Mouse (Mus musculus) stomach, postnatal 0 days (tissue): Measurements from ENCODE around the gene Prkcb. TPM values are rescaled to one million over a fixed set of nuclear protein-coding genes. Genes with fewer than 3 reads are reported as not detected.
A peak's percentile ranks its signal among the peaks of the same experiment; 100 is the strongest.

Source experiments
- ATAC-seq: fragments of 200-750 bp; cut with Nextera tagmentation; 2 replicates; pipeline ENCODE4 v1.8.0; 2017; ENCODE audit not compliant: low FRiP score, low TSS enrichment
- DNase-seq: peaks from one replicate; pipeline ENCODE4 v3.0.0-alpha.2; 2016; ENCODE audit warnings: low spot score
- H3K27ac ChIP-seq: fragments of 300-500 bp; sonication (generic); replicated peaks from 2 replicates; pipeline ENCODE4 v1.5.1; 2014; ENCODE audit warnings: mild to moderate bottlenecking, control low read depth
- H3K27me3 ChIP-seq: fragments of 300-500 bp; sonication (generic); 2 replicates; pipeline ENCODE4 v1.6.1; 2014; ENCODE audit warnings: low read length; ENCODE audit not compliant: control insufficient read depth, insufficient read depth
- H3K36me3 ChIP-seq: fragments of 300-500 bp; sonication (generic); 2 replicates; pipeline ENCODE4 v1.6.1; 2014; ENCODE audit warnings: low read length, mixed read lengths; ENCODE audit not compliant: control insufficient read depth, insufficient read depth
- H3K4me1 ChIP-seq: fragments of 300-500 bp; sonication (generic); replicated peaks from 2 replicates; pipeline ENCODE4 v1.6.1; 2014; ENCODE audit warnings: antibody characterized with exemption; ENCODE audit not compliant: control insufficient read depth, insufficient read depth
- H3K4me2 ChIP-seq: fragments of 300-500 bp; sonication (generic); replicated peaks from 2 replicates; pipeline ENCODE4 v1.6.1; 2014; ENCODE audit warnings: low read depth, mild to moderate bottlenecking, control low read depth, moderate library complexity
- H3K4me3 ChIP-seq: fragments of 300-500 bp; sonication (generic); 2 replicates; pipeline ENCODE4 v1.5.1; 2014; ENCODE audit warnings: low read depth, low read length, control low read depth
- H3K9ac ChIP-seq: fragments of 300-500 bp; sonication (generic); 2 replicates; pipeline ENCODE4 v1.6.1; 2014; ENCODE audit warnings: mild to moderate bottlenecking, low read length, control low read depth, mixed read lengths
- H3K9me3 ChIP-seq: fragments of 300-500 bp; sonication (generic); 2 replicates; pipeline ENCODE4 v1.6.1; 2016; ENCODE audit warnings: low read length; ENCODE audit not compliant: control insufficient read depth
- CTCF ChIP-seq: IDR thresholded peaks from 2 replicates; pipeline ENCODE4 v1.5.1; 2016; ENCODE audit warnings: antibody characterized with exemption, low read depth, mild to moderate bottlenecking, moderate library complexity
- EP300 ChIP-seq: optimal IDR thresholded peaks from 2 replicates; pipeline ENCODE3; 2016; ENCODE audit warnings: antibody characterized with exemption
- WGBS: fragments of 180-500 bp; shearing (Covaris S2); extraction: QIAGEN DNeasy Blood & Tissue Kit; methylation state at CpG from one replicate; pipeline ENCODE4 v1.1.7; 2014; 5-methylcytosine and 5-hydroxymethylcytosine counted together
- polyA plus RNA-seq: library from polyadenylated mRNA; unstranded; fragments of >200 nt; fragmentation: Nextera tagmentation; extraction: Ambion mirVana; gene quantifications from 2 replicates; pipeline ENCODE4 v1.2.1, GENCODE M21; 2015

Gene Prkcb
- polyA plus RNA-seq, 1 experiment from 2014 or later, result 7.9 TPM

GRCm38 (mm10) chr7:122388858-122389257 lies 100.3 kb downstream of the Prkcb start:
- TF ChIP-seq CTCF (no peak), EP300 (no peak)
- no peak for DNase-seq
- Histone ChIP-seq H3K27ac (no peak overlapping the region), H3K36me3 (no peaks in the 10 kb centered on the region), H3K4me2 (no peak overlapping the region), H3K27me3 (no peaks in the 10 kb centered on the region), H3K4me3 (no peak overlapping the region), H3K9me3 (no peaks in the 10 kb centered on the region), H3K9ac (no peak overlapping the region), H3K4me1 (no peaks in the 10 kb centered on the region)
- no peak for ATAC-seq
- 75% methylated on average over 5 of the region's 5 CpGs for WGBS

GRCm38 (mm10) chr7:122389633-122390032 lies 101.1 kb downstream of the Prkcb start:
- no peaks in the 10 kb centered on the region for H3K27me3 ChIP-seq

GRCm38 (mm10) chr7:122390200-122390599 lies 101.6 kb downstream of the Prkcb start:
- TF ChIP-seq CTCF, result no peak
- TF ChIP-seq EP300, result no peak
- Histone ChIP-seq H3K9me3 (no peaks in the 10 kb centered on the region), H3K9ac (no peak overlapping the region), H3K27ac (no peak overlapping the region), H3K27me3 (no peaks in the 10 kb centered on the region), H3K36me3 (no peaks in the 10 kb centered on the region), H3K4me2 (no peak overlapping the region), H3K4me1 (no peaks in the 10 kb centered on the region), H3K4me3 (no peak overlapping the region)
- WGBS, result 37% methylated on average over 5 of the region's 5 CpGs
- ATAC-seq, result no peak
- DNase-seq, result no peak

More at GRCm38 (mm10) chr7:122389633-122390032, 101.1 kb downstream of the Prkcb start:
- no peaks in the 10 kb centered on the region for H3K36me3 ChIP-seq
- 23% methylated on average over 6 of the region's 6 CpGs for WGBS
- H3K27ac ChIP-seq, result no peak overlapping the region
- DNase-seq (no peak), ATAC-seq (no peak)
- H3K4me3 ChIP-seq, result no peak overlapping the region
- no peaks in the 10 kb centered on the region for H3K9me3 ChIP-seq
- no peak overlapping the region for H3K9ac ChIP-seq
- no peaks in the 10 kb centered on the region for H3K4me1 ChIP-seq
- no peak overlapping the region for H3K4me2 ChIP-seq
- TF ChIP-seq EP300, result no peak
- no peak for TF ChIP-seq CTCF

- no peak overlapping the region for H3K27ac ChIP-seq
- no peaks in the 10 kb centered on the region for H3K36me3 ChIP-seq
- no peaks in the 10 kb centered on the region for H3K4me1 ChIP-seq
- H3K27me3 ChIP-seq, result no peaks in the 10 kb centered on the region
- H3K4me2 ChIP-seq, result no peak overlapping the region
- DNase-seq, result no peak
- H3K9ac ChIP-seq, result no peak overlapping the region
- 54% methylated on average over 4 of the region's 4 CpGs for WGBS
- H3K9me3 ChIP-seq, result no peaks in the 10 kb centered on the region
- TF ChIP-seq CTCF (no peak), EP300 (no peak)
- no peak for ATAC-seq
- no peak overlapping the region for H3K4me3 ChIP-seq
These were observed 102.1 kb downstream of the Prkcb start for GRCm38 (mm10) chr7:122390683-122391082.

GRCm38 (mm10) chr7:122391382-122391781 lies 102.8 kb downstream of the Prkcb start:
- no peak overlapping the region for H3K4me3 ChIP-seq
- H3K4me2 ChIP-seq, result no peak overlapping the region
- ATAC-seq (no peak), DNase-seq (no peak)
- TF ChIP-seq EP300 (no peak), CTCF (peak; percentile 45)
- 65% methylated on average over 3 of the region's 3 CpGs for WGBS
- no peak overlapping the region for H3K27ac ChIP-seq
- H3K4me1 ChIP-seq, result no peaks in the 10 kb centered on the region
- H3K9me3 ChIP-seq, result no peaks in the 10 kb centered on the region
- H3K36me3 ChIP-seq, result no peaks in the 10 kb centered on the region
- H3K27me3 ChIP-seq, result no peaks in the 10 kb centered on the region
- no peak overlapping the region for H3K9ac ChIP-seq

GRCm38 (mm10) chr7:122393964-122394363 lies 105.4 kb downstream of the Prkcb start:
- no peak overlapping the region for H3K4me2 ChIP-seq
- H3K4me3 ChIP-seq, result no peak overlapping the region
- H3K27me3 ChIP-seq, result no peaks in the 10 kb centered on the region
- no peak overlapping the region for H3K9ac ChIP-seq
- no peaks in the 10 kb centered on the region for H3K4me1 ChIP-seq
- DNase-seq, result no peak
- no peak overlapping the region for H3K27ac ChIP-seq
- no peaks in the 10 kb centered on the region for H3K36me3 ChIP-seq
- TF ChIP-seq CTCF, result no peak
- TF ChIP-seq EP300, result no peak
- ATAC-seq, result no peak
- WGBS, result 54% methylated on average over 5 of the region's 5 CpGs
- no peaks in the 10 kb centered on the region for H3K9me3 ChIP-seq
